Mouse (Mus musculus) myocyte (in vitro differentiated cells): Measurements from ENCODE around the gene Efs. TPM values are rescaled to one million over a fixed set of nuclear protein-coding genes. Genes with fewer than 3 reads are reported as not detected.
"Not testable (repeated sequence)": the region's sequence is repeated elsewhere in the genome, so short reads cannot be mapped to it uniquely, and the experiment has no call there.

ENCODE experiments used
- H3K27me3 ChIP-seq: one replicate; pipeline ENCODE4 v1.6.1; 2011; ENCODE audit not compliant: control insufficient read depth, insufficient read depth, insufficient read length
- H3K36me3 ChIP-seq: one replicate; pipeline ENCODE4 v1.6.1; 2011; ENCODE audit not compliant: control insufficient read depth, insufficient read depth
- H3K4me2 ChIP-seq: one replicate; pipeline ENCODE4 v1.6.1; 2011; ENCODE audit warnings: low read depth, control low read depth
- H3K4me3 ChIP-seq: one replicate; pipeline ENCODE4 v1.5.1; 2011; ENCODE audit warnings: mild to moderate bottlenecking, control low read depth, moderate library complexity
- H3K79me2 ChIP-seq: one replicate; pipeline ENCODE4 v1.6.1; 2011; ENCODE audit not compliant: control insufficient read depth, insufficient read depth
- H3ac ChIP-seq: one replicate; pipeline ENCODE4 v1.6.1; 2011; ENCODE audit not compliant: control insufficient read depth, insufficient read length
- CEBPB ChIP-seq: IDR thresholded peaks from 2 replicates; pipeline ENCODE4 v1.6.1; 2011; ENCODE audit warnings: mild to moderate bottlenecking, moderate library complexity; ENCODE audit not compliant: poor library complexity, insufficient read depth, severe bottlenecking
- E2F4 ChIP-seq: IDR thresholded peaks from one replicate; pipeline ENCODE4 v1.6.1; 2011; ENCODE audit warnings: mild to moderate bottlenecking, control low read depth, moderate library complexity; ENCODE audit not compliant: insufficient read depth
- MAX ChIP-seq: IDR thresholded peaks from one replicate; pipeline ENCODE4 v1.6.1; 2011; ENCODE audit warnings: low read depth, mild to moderate bottlenecking, control low read depth
- MYOD1 ChIP-seq, 3 experiments: IDR thresholded peaks; one replicate each; pipeline ENCODE4 v1.6.1; 2011; ENCODE audit warnings: control low read depth in 2 of 3, low read depth in 2 of 3, mild to moderate bottlenecking in 2 of 3, moderate library complexity in 1 of 3; ENCODE audit not compliant: insufficient read length in 2 of 3, control insufficient read depth in 1 of 3
- MYOG ChIP-seq, 3 experiments: IDR thresholded peaks; one replicate each; pipeline ENCODE4 v1.6.1; 2011; ENCODE audit warnings: control low read depth in 2 of 3, low read depth in 2 of 3, mild to moderate bottlenecking in 2 of 3; ENCODE audit not compliant: insufficient read length in 2 of 3, control insufficient read depth in 1 of 3, insufficient read depth in 1 of 3
- POLR2A ChIP-seq: IDR thresholded peaks from one replicate; pipeline ENCODE4 v1.6.1; 2011; ENCODE audit warnings: low read depth, mild to moderate bottlenecking, control low read depth, moderate library complexity; ENCODE audit not compliant: insufficient read length
- POLR2AphosphoS2 ChIP-seq: IDR thresholded peaks from one replicate; pipeline ENCODE4 v1.6.1; 2011; ENCODE audit warnings: low read depth, control low read depth; ENCODE audit not compliant: insufficient read length
- REST ChIP-seq: IDR thresholded peaks from one replicate; pipeline ENCODE4 v1.6.1; 2011; ENCODE audit warnings: mild to moderate bottlenecking, control low read depth, moderate library complexity; ENCODE audit not compliant: insufficient read depth, insufficient read length
- SRF ChIP-seq: IDR thresholded peaks from one replicate; pipeline ENCODE4 v1.6.1; 2011; ENCODE audit warnings: low read depth; ENCODE audit not compliant: control insufficient read depth, insufficient read length
- TCF12 ChIP-seq: IDR thresholded peaks from one replicate; pipeline ENCODE4 v1.6.1; 2011; ENCODE audit warnings: mild to moderate bottlenecking, control low read depth; ENCODE audit not compliant: poor library complexity, insufficient read depth, severe bottlenecking
- TCF3 ChIP-seq: IDR thresholded peaks from one replicate; pipeline ENCODE4 v1.6.1; 2011; ENCODE audit warnings: low read depth, control low read depth; ENCODE audit not compliant: insufficient read length
- USF1 ChIP-seq: IDR thresholded peaks from one replicate; pipeline ENCODE4 v1.6.1; 2011; ENCODE audit warnings: low read depth, mild to moderate bottlenecking, control low read depth, moderate library complexity
- polyA plus RNA-seq: library from polyadenylated mRNA; unstranded; fragments of >200 nt; fragmentation: generic; extraction: Trizol; gene quantifications from one replicate; pipeline ENCODE4 v1.2.1, GENCODE M21; 2012; ENCODE audit warnings: missing spikeins

The Efs gene
- polyA plus RNA-seq, 1 experiment, result 0.95 TPM

DNA sequence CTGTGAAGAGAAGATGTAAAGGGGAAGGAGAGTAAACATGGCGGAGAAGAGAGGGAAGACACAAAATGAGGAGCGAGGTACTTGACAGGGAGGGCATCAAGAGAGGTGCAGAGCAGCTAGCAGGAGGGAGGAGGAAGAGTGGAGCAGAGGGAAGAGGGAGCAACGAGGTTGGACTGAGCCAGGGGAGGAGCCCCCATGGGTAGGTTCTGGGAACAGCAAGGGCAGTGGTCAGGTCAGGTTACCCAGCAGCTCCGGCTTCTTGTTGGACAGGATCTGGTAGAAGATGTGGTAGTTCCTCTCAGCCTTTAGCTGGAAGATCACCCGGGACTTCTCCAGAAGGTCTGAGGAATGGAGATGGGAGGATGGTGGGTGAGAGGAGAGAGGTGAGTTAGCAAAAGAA is 35.6 kb upstream of the Efs start:
- no peak for TF ChIP-seq MYOD1 (IDR thresholded peaks at IDR 0.05; ENCODE audit: control insufficient read depth in 1 of 3, insufficient read length in 2 of 3, low read depth in 2 of 3)
- TF ChIP-seq REST, result no peak
- TF ChIP-seq MAX, result no peak
- H3ac ChIP-seq, result no peak overlapping the region
- no peaks in the 10 kb centered on the region for H3K79me2 ChIP-seq
- peaks cover 54% of the 10 kb centered on the region for H3K27me3 ChIP-seq
- H3K36me3 ChIP-seq, result no peaks in the 10 kb centered on the region
- no peak overlapping the region for H3K4me2 ChIP-seq
- no peak overlapping the region for H3K4me3 ChIP-seq

- Histone ChIP-seq H3K4me3 (no peak overlapping the region), H3K4me2 (no peak overlapping the region), H3K36me3 (no peaks in the 10 kb centered on the region), H3ac (no peak overlapping the region), H3K27me3 (peaks cover 52% of the 10 kb centered on the region), H3K79me2 (no peaks in the 10 kb centered on the region)
- no peak for TF ChIP-seq MYOG (IDR thresholded peaks at IDR 0.05; ENCODE audit: control insufficient read depth in 1 of 3, insufficient read depth in 1 of 3, insufficient read length in 2 of 3, low read depth in 2 of 3)
- no peak for TF ChIP-seq MYOD1 (IDR thresholded peaks at IDR 0.05; ENCODE audit: control insufficient read depth in 1 of 3, insufficient read length in 2 of 3, low read depth in 2 of 3)
- TF ChIP-seq POLR2A, result no peak
- no peak for TF ChIP-seq E2F4
- no peak for TF ChIP-seq SRF
- TF ChIP-seq TCF12, result no peak
- TF ChIP-seq USF1, result no peak
- no peak for TF ChIP-seq REST
- TF ChIP-seq POLR2AphosphoS2, result no peak
- TF ChIP-seq CEBPB, result no peak
- no peak for TF ChIP-seq MAX
- no peak for TF ChIP-seq TCF3
These were observed 34.8 kb upstream of the Efs start for GRCm38 (mm10) chr14:54960769-54961168.

GRCm38 (mm10) chr14:54959853-54960613 is 34.1 kb upstream of the Efs start:
- not testable (repeated sequence) for H3K4me3 ChIP-seq

DNA sequence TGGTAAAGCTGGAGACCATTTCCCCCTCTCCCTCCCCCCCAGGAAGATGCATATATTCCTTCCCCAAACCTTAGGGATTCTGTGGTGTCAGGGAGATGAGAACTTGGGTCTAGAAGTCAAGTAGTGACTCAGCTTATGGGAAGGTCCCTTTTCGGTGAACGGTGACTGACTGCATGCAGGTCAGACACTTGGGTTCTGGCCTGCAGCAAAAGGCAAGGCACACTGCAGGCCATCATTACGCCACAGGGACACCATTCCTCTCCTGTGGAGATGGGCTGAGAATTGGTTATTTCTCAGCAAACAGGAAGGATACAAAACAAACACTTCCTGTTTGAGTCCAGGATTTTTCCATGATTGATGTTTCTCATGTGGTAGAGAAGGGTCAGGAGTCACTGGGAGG is 33.3 kb upstream of the Efs start:
- no peak overlapping the region for H3K4me3 ChIP-seq

More at GRCm38 (mm10) chr14:54959853-54960613, 34.1 kb upstream of the Efs start:
- not testable (repeated sequence) for H3K79me2 ChIP-seq, H3K36me3 ChIP-seq, H3ac ChIP-seq, H3K4me2 ChIP-seq
- H3K27me3 ChIP-seq, result peaks cover 50% of the 10 kb centered on the region

GRCm38 (mm10) chr14:54958503-54958902 is 32.6 kb upstream of the Efs start:
- TF ChIP-seq POLR2A (no peak), USF1 (no peak), SRF (no peak), REST (no peak), MYOD1 (IDR thresholded peaks at IDR 0.05; ENCODE audit: control insufficient read depth in 1 of 3, insufficient read length in 2 of 3, low read depth in 2 of 3) (no peak), CEBPB (no peak), TCF3 (no peak), MYOG (IDR thresholded peaks at IDR 0.05; ENCODE audit: control insufficient read depth in 1 of 3, insufficient read depth in 1 of 3, insufficient read length in 2 of 3, low read depth in 2 of 3) (no peak), TCF12 (no peak), POLR2AphosphoS2 (no peak), E2F4 (no peak), MAX (no peak)
- H3K4me3 ChIP-seq, result no peak overlapping the region
- no peak overlapping the region for H3ac ChIP-seq
- no peaks in the 10 kb centered on the region for H3K36me3 ChIP-seq
- H3K79me2 ChIP-seq, result no peaks in the 10 kb centered on the region
- H3K4me2 ChIP-seq, result no peak overlapping the region
- H3K27me3 ChIP-seq, result peaks cover 42% of the 10 kb centered on the region

More for the DNA sequence above, 33.3 kb upstream of the Efs start:
- Histone ChIP-seq H3ac (no peak overlapping the region), H3K4me2 (no peak overlapping the region), H3K36me3 (no peaks in the 10 kb centered on the region), H3K27me3 (peaks cover 48% of the 10 kb centered on the region), H3K79me2 (no peaks in the 10 kb centered on the region)
- no peak for TF ChIP-seq MYOD1 (IDR thresholded peaks at IDR 0.05; ENCODE audit: control insufficient read depth in 1 of 3, insufficient read length in 2 of 3, low read depth in 2 of 3)
- TF ChIP-seq E2F4, result no peak
- no peak for TF ChIP-seq SRF
- TF ChIP-seq MAX, result no peak
